Mouse (Mus musculus): ENCODE data around the gene Sim2.

Sim2 gene

DNA sequence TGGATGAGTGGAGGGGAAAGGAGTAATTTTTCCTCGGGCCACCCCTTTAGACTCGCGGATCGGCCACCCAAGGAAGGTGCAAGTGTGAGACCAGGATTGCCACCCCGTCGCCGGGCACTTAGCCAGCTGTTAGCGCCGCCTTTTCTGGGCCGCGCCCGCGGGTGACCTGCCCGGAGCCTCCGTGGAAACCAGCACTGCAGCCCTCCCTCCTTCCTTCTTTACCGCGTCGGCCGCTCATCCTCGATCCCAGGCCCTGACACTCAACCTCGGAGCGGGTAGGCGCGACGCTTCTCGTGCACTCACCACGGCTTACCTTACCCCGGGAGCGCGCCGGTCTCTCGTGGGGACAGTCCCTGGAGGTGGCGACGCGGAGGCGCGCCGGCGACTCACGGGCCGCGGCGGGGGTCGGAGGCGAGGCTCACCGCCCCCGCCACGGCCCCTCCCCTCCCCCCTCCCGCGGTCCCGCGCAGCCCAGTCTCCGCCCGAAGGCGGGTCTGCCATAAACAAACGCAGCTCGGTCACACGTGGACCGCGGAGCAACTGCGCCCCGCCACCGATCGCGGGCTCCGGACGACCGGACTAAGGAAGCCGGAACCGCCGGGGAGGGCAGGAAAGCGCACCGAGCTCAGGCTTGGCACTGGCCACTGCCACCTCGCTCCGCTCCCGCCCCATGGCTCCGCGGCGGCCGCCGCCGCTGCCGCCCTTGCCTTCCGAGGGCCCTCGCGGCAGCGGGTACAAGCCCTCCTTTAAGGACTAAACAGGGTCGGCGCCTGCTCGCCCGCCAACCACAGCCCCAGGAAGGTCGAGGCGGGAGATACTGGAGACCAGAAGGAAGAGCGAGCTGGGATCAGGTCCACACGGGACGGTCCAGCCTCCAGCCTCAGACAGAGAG, at the start of gene Sim2:
Sim2 (plus strand) TSS at position 221 of the 892 bp plus-strand sequence.
- no peak for DNase-seq (ENCODE audit: low read depth, low spot score)

DNA sequence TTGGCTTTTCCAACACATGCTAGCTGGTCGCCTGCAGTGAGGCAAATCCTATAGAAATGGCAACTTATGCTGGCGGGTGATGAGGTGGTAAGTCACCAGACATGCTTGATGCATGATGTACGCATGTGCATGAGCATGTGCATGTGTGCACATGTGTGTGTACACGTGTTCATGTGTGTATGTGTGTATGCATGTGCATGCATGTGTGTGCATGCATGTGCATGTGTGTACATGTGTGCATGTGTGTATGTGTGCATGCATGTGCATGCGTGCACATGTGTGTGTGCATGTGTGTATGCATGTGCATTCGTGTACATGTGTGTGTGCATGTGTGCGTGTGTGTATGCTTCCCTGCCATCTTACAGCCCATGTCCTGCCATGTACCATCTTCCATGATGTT, 47.5 kb upstream of the Sim2 start:
- no peak for DNase-seq (ENCODE audit: low read depth, low spot score)

- peak; percentile 42 for DNase-seq (ENCODE audit: low read depth, low spot score)
Measured at GRCm38 (mm10) chr16:94038272-94038985, 46.3 kb upstream of the Sim2 start.

DNA sequence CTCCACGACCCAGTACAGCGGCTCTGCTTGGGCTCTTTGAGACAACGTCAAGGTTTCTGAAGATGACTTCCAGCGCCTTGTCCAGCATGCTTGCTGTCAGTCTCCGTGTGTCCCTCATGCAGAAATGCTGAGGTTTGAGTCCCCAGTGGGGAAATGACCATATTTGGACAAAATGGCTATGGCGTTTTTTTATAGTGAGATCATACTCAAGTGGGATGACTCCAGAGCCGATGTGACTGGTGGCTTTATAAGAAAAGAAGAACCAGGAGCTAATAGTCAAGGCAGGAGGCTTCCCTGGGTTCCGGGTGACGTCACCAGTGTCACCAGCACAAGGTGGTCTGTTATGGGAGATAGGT, 45.8 kb upstream of the Sim2 start:
- DNase-seq (ENCODE audit: low read depth, low spot score), result no peak

GRCm38 (mm10) chr16:94040485-94040884, 44.2 kb upstream of the Sim2 start:
- no peak for DNase-seq (ENCODE audit: low read depth, low spot score)

DNA sequence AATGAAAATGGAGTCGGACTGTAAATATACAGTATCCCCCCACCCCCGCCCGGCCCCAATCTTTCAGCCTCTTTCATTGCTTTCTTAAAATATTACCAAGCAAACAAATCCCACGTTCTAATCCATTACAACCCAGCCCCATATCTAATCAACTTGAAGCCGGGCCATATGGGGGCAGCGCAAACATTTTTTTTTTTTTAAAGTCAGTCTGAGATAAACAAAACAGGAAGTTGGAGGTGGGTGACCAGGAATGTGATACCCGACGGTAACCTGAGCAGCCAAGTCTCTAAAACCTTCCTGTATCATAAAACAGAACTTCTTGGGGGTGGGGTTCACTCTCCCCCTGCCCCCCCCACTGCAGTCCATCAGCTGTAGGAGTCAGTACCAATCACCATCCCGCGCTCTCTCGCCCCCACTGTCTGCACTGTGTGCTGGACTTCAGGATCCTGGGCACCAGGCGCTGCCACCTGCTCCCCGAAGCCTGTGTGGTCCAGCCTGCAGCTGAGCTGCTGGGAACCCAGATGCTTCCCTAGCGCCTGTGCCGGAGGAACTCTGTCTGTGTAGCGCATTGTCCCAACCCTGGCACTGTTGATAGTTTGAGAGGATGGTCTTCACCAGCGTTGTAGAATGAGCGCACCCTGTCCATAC, 43.5 kb upstream of the Sim2 start:
- DNase-seq (ENCODE audit: low read depth, low spot score), result no peak

DNA sequence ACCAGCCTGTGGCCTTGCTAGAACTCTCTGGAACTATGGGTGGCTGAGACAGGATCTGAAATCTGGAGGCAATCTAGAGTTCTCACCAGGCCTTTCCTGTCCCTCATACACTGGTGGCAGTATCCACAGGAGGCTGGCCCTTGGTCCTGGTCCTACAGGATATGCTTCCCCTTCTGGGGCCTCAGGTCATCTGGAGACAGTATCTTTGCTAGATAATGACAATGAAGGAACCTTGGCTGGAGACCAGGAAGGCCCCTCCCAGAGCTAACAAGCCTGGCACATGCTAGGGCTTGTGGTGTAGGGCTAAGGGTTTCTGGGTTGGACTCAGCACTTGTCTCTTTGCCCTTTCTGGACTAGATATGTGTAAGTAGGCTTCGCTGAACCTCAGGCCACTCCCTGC, 40.9 kb upstream of the Sim2 start:
- DNase-seq (ENCODE audit: low read depth, low spot score), result no peak

GRCm38 (mm10) chr16:94044996-94045395, 39.7 kb upstream of the Sim2 start:
- no peak for DNase-seq (ENCODE audit: low read depth, low spot score)

DNA sequence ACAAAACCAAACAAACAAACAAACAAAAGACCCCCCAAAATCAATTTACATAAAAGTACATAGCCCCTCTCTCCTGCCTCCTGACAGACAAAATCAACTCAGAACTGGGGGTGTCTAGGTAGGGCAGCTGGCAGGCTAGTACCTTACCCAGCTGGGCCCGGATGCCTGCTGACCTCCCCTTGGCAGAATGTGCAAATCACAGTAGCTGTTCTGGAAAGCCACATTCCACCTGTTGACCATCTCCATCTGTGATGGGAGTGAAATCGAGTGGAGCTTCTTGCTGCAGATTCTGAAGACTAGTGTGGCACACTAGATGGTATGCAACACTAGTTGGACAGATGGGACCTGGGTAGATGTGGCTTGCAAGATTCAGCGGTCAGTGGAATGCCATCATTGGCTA, 34.4 kb upstream of the Sim2 start:
- no peak for DNase-seq (ENCODE audit: low read depth, low spot score)

GRCm38 (mm10) chr16:94055176-94055575, 29.6 kb upstream of the Sim2 start:
- no peak for DNase-seq (ENCODE audit: low read depth, low spot score)

DNA sequence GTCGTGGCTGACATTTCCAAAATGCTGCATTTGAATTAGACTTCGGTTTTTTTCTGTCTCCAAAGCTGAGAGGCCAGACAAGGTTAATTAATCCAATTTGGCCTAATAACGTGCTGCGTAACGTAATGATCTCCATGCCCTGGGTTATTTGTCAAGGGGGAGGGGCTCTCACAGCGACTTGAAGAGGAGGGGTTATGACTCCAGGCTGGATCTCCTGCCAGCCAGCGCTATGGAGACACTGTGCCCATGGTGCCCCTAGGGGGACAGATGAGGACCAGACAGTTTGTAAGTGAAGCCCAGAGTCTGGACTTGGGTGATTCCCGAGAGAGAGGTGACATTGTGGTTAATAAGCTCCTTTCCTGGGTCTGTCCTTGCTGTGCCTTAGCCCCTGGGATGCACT, 29.2 kb upstream of the Sim2 start:
- DNase-seq (ENCODE audit: low read depth, low spot score), result no peak

GRCm38 (mm10) chr16:94059820-94060219, 24.9 kb upstream of the Sim2 start:
- DNase-seq (ENCODE audit: low read depth, low spot score), result no peak

GRCm38 (mm10) chr16:94064211-94064610, 20.5 kb upstream of the Sim2 start:
- no peak for DNase-seq (ENCODE audit: low read depth, low spot score)

DNA sequence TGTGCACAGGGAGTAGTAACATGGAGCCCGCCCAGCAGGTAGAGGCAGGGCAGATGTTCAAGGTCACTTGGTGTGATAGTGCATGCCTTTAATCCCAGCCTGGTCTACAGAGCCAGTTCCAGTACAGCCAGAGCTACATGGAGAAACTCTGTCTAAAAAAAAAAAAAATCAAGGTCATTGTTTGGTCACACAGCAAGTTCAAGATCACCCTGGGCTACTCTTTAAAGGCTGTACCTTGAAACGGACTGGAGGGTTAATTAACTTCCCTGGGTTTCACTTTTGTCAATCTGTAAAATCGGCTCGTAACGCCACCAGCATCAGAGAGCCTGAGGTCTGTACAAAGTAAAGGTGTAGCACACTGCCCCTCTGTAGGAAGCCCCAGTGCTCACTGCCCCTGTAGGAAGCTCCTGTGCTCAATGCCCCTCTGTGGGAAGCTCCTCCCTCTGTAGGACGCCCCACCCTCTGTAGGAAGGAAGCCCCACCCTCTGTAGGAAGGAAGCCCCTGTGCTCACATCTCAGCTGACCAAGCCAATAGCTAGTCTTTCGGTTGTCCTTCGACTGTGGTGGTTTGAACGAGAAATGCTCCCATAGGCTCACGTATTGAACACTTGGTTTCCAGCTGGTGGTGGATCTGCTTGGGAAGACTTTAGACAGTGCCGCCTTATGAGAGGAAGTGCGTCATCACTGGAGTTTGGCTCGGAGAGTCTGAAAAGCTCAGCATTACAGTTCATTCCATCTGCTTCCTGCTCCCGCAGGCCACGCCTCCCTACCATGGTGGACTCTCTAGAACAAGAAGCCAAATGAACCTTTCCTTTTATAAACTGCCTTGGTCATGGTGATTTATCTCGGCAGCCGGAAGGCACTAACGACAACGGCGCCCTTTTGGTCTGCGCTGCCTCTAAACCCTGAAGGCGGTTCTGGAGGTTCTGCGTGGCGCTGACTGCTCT, 18.7 kb upstream of the Sim2 start:
- DNase-seq (ENCODE audit: low read depth, low spot score), result no peak

GRCm38 (mm10) chr16:94066771-94067170, 18.0 kb upstream of the Sim2 start:
- no peak for DNase-seq (ENCODE audit: low read depth, low spot score)

- no peak for DNase-seq (ENCODE audit: low read depth, low spot score)
Measured at GRCm38 (mm10) chr16:94067280-94067679, 17.5 kb upstream of the Sim2 start.

DNA sequence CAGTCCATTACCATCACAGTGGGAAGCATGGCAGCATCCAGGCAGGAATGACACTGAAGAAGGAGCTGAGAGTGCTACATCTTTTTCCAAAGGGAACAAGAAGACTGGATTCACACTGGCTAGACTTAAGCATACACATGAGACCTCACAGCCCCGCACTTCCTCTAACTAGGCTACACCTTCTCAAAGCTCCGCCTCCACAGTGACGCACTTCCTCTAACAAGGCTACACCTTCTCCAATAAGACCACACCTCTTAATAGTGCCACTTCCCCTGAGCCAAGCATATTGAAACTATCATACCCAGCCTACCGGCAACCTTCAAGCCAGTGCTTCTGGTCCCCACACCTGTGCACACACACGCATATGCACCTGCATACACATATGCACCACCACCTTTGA, 15.7 kb upstream of the Sim2 start:
- DNase-seq (ENCODE audit: low read depth, low spot score), result no peak

DNA sequence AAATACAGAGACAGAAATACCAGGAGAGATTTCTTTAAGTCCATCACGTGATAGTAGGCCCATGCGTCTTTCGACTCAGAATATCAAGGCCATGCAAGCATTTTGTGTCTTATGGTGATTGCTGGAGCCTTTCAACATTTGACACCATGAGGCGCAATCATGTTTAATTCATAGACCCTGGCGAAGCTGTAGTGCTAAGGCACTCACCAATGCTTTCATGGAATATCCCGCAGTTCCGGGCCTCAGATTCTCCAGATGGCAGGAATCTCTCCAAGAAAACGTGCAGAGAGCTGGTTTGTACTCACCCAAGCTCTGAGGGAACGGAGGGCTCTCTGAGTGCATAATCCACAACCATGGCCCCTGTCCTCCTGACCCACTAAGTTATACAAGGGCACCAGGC, 13.8 kb upstream of the Sim2 start:
- DNase-seq (ENCODE audit: low read depth, low spot score), result no peak

DNA sequence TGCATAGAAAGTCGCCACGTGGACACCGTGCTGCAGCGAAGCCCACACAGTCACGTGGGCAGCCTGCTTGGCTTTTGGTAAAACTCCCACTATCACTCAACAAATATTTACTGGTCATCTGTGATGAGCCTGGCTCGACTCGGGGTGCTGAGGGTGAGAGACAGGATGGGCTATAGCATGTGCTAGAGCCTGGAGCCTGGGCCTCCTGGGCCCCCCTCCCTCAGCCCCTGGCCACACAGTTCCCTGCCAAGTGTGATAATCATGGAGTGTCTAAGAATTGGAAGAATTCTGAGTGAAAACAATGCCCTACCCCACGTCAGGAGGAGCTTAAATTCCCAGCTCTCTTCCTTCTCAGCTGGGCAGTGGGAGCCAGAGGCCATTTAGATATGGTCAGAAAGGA, 13.3 kb upstream of the Sim2 start:
- DNase-seq (ENCODE audit: low read depth, low spot score), result no peak

DNA sequence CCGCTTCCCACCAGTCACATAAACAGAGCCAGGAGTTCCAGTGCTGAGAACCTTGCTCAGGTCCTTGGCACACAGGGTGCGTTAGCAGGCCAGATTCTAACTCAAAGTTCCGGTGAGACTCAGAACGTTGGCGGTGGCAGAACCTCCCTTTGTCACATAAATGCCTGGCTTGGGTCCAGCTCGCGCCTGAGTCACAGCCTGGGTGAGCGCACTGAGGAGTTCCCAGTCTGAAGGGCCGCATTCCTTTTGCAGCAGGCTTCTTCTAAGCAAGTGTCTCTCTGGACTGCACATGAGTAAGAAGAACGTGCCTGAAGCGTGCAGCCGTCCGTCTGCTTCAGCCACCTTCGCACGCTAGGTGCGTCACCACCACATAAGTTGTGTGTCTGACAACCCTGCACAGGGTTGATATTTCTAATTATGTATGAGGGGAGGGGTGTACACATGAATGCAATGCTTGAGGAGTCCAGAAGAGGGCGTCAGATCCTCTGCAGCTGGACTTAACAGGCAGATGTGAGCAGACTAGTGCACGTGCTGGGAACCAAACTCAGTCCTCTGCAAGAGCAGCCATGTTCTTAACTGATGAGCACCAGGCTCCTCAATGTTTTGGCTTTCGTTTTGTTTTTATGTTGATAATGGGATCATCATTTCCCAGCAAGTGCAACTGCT, 9.2 kb upstream of the Sim2 start:
- no peak for DNase-seq (ENCODE audit: low read depth, low spot score)
